Mouse (Mus musculus): ENCODE measurements around the gene Phpt1. TPM values are rescaled to one million over a fixed set of nuclear protein-coding genes. Genes with fewer than 3 reads are reported as not detected.

The Phpt1 gene
- polyA plus RNA-seq, 1 experiment from 2014 or later: 159 TPM

DNA sequence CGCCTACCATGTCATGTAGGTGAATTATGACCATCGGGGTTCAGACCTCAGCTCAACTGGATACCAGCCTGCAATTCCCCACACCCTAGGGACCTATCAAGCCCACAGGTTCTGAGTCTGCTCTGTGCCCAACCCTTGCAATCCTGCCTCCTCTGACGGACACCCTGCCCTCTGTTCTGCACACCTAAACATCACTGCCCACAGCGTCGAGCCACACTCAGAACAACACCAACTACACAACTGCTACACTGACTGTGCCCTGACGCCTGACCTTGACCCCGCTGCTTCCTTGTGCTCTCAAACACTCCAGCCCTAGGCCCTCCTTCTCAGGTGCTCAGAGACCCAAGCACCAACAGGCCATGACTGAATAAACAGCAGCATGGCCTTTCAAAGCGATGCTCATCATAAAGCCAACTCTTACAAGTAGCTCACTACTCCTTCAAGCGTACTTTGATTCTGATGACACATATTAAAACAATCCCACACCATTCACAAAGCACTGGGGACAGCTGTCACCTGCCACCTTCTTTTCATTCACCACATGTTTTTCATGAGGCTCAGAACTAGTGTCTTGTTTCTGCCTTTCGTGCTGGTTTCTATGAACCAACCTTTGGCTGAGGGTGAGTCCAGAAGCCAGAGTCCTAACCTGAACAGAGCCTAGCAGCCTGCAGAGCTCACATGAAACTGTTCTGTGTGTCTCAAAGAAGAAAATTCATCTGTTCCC lies 33.2 kb downstream of the Phpt1 start:
- peaks cover 5% of the 10 kb centered on the region for H3K4me1 ChIP-seq (ENCODE audit: control insufficient read depth, insufficient read depth, low read length)
- WGBS: 89% methylated on average over 10 of the region's 10 CpGs
- no peak overlapping the region for H3K4me2 ChIP-seq
- no peaks in the 10 kb centered on the region for H3K36me3 ChIP-seq (ENCODE audit: control insufficient read depth, insufficient read depth, low read length)
- H3K9me3 ChIP-seq (ENCODE audit: control insufficient read depth, low read length): no peaks in the 10 kb centered on the region
- ATAC-seq (ENCODE audit: low FRiP score) (no peak), DNase-seq (ENCODE audit: low spot score, missing footprints) (no peak)
- H3K9ac ChIP-seq (ENCODE audit: low read length): no peak overlapping the region
- no peak overlapping the region for H3K4me3 ChIP-seq (ENCODE audit: low read depth, low read length)
- H3K27me3 ChIP-seq (ENCODE audit: control insufficient read depth, insufficient read depth, low read length): no peaks in the 10 kb centered on the region
- H3K27ac ChIP-seq (ENCODE audit: low read depth, low read length): no peak overlapping the region

DNA sequence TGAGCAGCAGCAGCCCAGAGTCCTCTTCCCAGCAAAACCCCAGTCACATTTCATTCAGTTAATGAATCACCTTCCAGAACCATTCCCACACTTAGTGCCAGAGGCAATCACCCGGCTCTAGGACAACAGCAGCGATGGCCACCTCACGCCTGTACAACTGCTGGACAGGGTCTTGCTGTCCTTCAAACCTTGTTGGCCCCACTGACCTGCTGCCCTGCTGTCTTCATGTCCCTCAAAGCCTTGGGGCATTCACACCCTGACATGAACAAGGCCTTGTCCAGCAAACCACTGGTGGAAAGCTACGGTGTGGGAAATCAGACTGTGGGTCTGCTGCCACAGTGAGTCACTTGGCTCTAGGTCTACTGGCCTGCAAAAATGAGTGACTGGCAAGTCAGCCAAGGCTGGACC lies 34.5 kb downstream of the Phpt1 start:
- ATAC-seq (ENCODE audit: low FRiP score) (no peak), DNase-seq (ENCODE audit: low spot score, missing footprints) (no peak)
- Histone ChIP-seq H3K9ac (ENCODE audit: low read length) (no peak overlapping the region), H3K9me3 (ENCODE audit: control insufficient read depth, low read length) (no peaks in the 10 kb centered on the region), H3K4me2 (no peak overlapping the region), H3K4me3 (ENCODE audit: low read depth, low read length) (no peak overlapping the region), H3K4me1 (ENCODE audit: control insufficient read depth, insufficient read depth, low read length) (no peaks in the 10 kb centered on the region), H3K36me3 (ENCODE audit: control insufficient read depth, insufficient read depth, low read length) (no peaks in the 10 kb centered on the region; the same call in 1 of the 2 replicates), H3K27ac (ENCODE audit: low read depth, low read length) (no peak overlapping the region), H3K27me3 (ENCODE audit: control insufficient read depth, insufficient read depth, low read length) (no peaks in the 10 kb centered on the region)
- WGBS: 94% methylated on average over 4 of the region's 4 CpGs

DNA sequence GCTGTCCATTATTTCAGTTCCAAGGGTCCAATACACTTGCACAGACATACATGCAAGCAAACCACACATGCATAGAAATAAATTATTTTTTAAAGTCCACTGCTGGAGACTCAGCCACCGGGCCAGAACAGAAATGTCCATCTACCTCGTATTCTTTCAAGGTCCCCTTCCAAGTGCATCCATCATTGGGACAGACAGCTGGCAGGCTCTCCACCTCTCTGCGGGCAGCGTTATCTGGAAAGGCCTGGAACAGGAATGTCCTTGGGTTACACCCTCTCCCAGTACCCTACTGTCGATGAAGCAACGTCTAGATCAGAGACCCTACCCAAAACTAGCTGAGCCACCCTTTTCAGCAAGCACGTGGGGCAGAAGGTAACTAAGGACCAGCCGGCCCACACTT lies 38.5 kb downstream of the Phpt1 start:
- Histone ChIP-seq H3K27ac (ENCODE audit: low read depth, low read length) (no peak overlapping the region), H3K27me3 (ENCODE audit: control insufficient read depth, insufficient read depth, low read length) (no peaks in the 10 kb centered on the region), H3K4me1 (ENCODE audit: control insufficient read depth, insufficient read depth, low read length) (no peaks in the 10 kb centered on the region), H3K9me3 (ENCODE audit: control insufficient read depth, low read length) (no peaks in the 10 kb centered on the region), H3K36me3 (ENCODE audit: control insufficient read depth, insufficient read depth, low read length) (no peaks in the 10 kb centered on the region; the same call in 1 of the 2 replicates), H3K9ac (ENCODE audit: low read length) (no peak overlapping the region), H3K4me3 (ENCODE audit: low read depth, low read length) (no peak overlapping the region), H3K4me2 (no peak overlapping the region)
- DNase-seq (ENCODE audit: low spot score, missing footprints) (no peak), ATAC-seq (ENCODE audit: low FRiP score) (no peak)
- WGBS: 91% methylated on average over 8 of the region's 8 CpGs

DNA sequence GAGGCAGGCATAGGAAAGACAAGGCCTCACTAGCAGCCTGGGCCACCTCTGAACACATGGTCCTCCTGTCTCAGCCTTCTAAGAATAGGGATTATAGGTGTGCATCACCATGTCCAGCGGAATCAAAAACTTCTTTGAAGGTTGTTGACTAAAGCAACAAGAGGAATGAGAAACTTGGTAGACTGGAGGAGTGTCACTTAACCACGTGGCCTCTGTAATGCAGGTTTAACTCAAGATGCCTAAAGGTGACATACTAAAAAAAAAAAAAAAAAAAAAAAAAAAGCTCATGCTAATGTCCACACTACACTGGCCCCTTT lies 40.2 kb downstream of the Phpt1 start:
- Histone ChIP-seq H3K4me1 (ENCODE audit: control insufficient read depth, insufficient read depth, low read length) (no peaks in the 10 kb centered on the region), H3K4me3 (ENCODE audit: low read depth, low read length) (no peak overlapping the region), H3K4me2 (no peak overlapping the region), H3K36me3 (ENCODE audit: control insufficient read depth, insufficient read depth, low read length) (peaks cover 6% of the 10 kb centered on the region; the same call in 1 of the 2 replicates), H3K27me3 (ENCODE audit: control insufficient read depth, insufficient read depth, low read length) (no peaks in the 10 kb centered on the region), H3K27ac (ENCODE audit: low read depth, low read length) (no peak overlapping the region), H3K9ac (ENCODE audit: low read length) (no peak overlapping the region), H3K9me3 (ENCODE audit: control insufficient read depth, low read length) (no peaks in the 10 kb centered on the region)
- whole genome bisulfite sequencing: 90% methylated on average over 2 of the region's 2 CpGs
- no peak for DNase-seq (ENCODE audit: low spot score, missing footprints)
- ATAC-seq (ENCODE audit: low FRiP score): no peak

DNA sequence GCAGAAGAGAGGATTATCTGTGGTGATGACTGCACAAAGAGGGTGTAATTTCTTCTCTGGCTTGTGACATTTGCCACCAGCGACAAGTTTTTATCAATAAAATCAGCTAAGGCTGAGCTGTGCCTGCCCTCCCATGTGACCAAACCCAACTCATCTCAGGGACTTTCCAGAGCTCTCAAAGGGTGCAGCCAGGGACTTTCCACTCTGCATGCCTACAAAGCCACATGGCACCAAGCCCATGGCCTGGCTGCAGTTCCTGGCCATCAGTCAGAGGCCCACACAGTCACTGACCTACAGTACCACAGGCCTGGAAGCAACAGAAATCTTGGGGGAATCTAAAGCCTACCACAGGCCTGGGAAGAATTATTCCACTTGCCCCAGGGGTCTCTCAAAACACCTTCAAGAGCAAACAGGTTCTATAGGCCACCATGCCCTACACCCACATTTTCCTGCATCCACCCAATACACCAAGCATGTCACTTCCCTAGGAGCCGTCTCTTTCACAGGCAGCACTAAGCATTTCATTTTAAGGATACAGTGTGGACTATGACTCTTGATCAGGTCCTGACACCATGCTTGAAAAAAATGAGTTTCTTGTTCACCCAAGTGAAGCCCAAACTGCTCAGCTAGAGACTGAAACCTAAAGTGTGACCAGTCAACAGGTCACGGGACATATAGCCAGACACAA lies 40.7 kb downstream of the Phpt1 start:
- peaks cover 6% of the 10 kb centered on the region; the same call in 1 of the 2 replicates for H3K36me3 ChIP-seq (ENCODE audit: control insufficient read depth, insufficient read depth, low read length)

DNA sequence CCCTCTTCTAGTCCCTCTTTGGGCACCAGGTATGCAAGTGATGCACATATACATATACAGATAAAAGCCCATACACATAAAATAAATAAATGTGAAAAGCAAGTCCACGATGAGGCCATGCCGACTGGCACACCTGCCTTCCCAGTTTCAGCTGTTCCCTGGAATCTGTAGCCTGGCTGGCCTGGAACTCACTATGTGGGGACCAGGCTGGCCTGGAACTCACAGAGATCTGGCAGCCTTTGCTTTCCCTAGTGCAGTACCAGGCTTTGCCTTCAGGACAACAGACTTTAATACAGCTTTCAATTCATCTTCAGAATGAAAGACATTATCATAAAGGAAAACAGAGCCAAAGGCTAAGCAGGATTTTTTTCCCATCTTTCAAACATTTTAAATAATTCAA lies 41.3 kb downstream of the Phpt1 start:
- 96% methylated on average over 2 of the region's 2 CpGs for WGBS

More for the DNA sequence above, 40.7 kb downstream of the Phpt1 start:
- no peak overlapping the region for H3K9ac ChIP-seq (ENCODE audit: low read length)
- H3K27ac ChIP-seq (ENCODE audit: low read depth, low read length): no peak overlapping the region
- DNase-seq (ENCODE audit: low spot score, missing footprints) (no peak), ATAC-seq (ENCODE audit: low FRiP score) (no peak)
- 89% methylated on average over 3 of the region's 3 CpGs for WGBS
- no peaks in the 10 kb centered on the region for H3K4me1 ChIP-seq (ENCODE audit: control insufficient read depth, insufficient read depth, low read length)
- no peaks in the 10 kb centered on the region for H3K27me3 ChIP-seq (ENCODE audit: control insufficient read depth, insufficient read depth, low read length)
- H3K9me3 ChIP-seq (ENCODE audit: control insufficient read depth, low read length): no peaks in the 10 kb centered on the region
- H3K4me3 ChIP-seq (ENCODE audit: low read depth, low read length): no peak overlapping the region
- no peak overlapping the region for H3K4me2 ChIP-seq

DNA sequence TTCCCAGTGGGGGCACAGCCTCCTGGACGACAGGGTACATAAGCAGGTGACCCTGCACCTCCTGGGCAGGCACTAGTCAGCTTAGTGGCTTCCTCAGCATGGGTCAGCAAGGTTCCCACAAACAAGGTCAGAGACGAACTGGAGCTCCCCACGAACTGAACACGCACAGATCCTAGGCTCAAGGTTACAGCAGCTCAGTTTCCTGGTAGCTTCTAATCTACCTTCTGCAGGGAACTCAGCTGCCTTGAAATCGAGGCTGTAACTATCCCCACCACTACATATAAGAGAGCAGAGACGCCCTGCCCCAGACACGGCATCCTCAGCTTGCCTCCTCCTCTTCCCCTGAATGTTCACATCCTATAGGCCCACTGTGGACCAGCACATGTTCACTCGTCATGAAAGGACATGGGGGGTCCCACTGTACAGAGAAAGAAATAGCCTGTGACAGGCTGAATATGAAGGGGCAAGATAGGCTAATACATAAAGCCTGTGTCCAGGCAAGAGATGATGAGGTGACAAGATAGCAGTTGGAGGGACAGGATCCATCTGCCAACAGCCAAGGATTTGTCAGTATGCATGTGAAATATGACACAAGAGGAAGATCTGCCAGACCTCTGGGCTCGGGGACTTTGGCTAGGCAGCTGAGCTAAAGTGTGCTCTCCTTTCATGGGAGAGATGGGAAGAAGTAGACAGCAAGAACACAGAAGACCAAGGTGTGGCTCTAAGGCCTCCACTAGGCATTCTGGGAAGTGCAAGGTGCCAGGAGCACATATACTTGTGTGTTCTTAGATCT lies 48.3 kb downstream of the Phpt1 start:
- no peak for DNase-seq (ENCODE audit: low spot score, missing footprints)
- Histone ChIP-seq H3K4me1 (ENCODE audit: control insufficient read depth, insufficient read depth, low read length) (no peaks in the 10 kb centered on the region), H3K4me2 (no peak overlapping the region), H3K27me3 (ENCODE audit: control insufficient read depth, insufficient read depth, low read length) (no peaks in the 10 kb centered on the region), H3K27ac (ENCODE audit: low read depth, low read length) (no peak overlapping the region), H3K4me3 (ENCODE audit: low read depth, low read length) (no peak overlapping the region), H3K36me3 (ENCODE audit: control insufficient read depth, insufficient read depth, low read length) (peaks cover 27% of the 10 kb centered on the region), H3K9ac (ENCODE audit: low read length) (no peak overlapping the region), H3K9me3 (ENCODE audit: control insufficient read depth, low read length) (no peaks in the 10 kb centered on the region)
- 92% methylated on average over 9 of the region's 9 CpGs for WGBS
- ATAC-seq (ENCODE audit: low FRiP score): no peak

More for the DNA sequence above, 41.3 kb downstream of the Phpt1 start:
- Histone ChIP-seq H3K4me1 (ENCODE audit: control insufficient read depth, insufficient read depth, low read length) (no peaks in the 10 kb centered on the region), H3K4me3 (ENCODE audit: low read depth, low read length) (no peak overlapping the region), H3K36me3 (ENCODE audit: control insufficient read depth, insufficient read depth, low read length) (peaks cover 8% of the 10 kb centered on the region; the same call in 1 of the 2 replicates), H3K9ac (ENCODE audit: low read length) (no peak overlapping the region), H3K4me2 (no peak overlapping the region), H3K27ac (ENCODE audit: low read depth, low read length) (no peak overlapping the region), H3K27me3 (ENCODE audit: control insufficient read depth, insufficient read depth, low read length) (no peaks in the 10 kb centered on the region), H3K9me3 (ENCODE audit: control insufficient read depth, low read length) (no peaks in the 10 kb centered on the region)
- ATAC-seq (ENCODE audit: low FRiP score) (no peak), DNase-seq (ENCODE audit: low spot score, missing footprints) (no peak)
